8 mouse cellular contexts compared by ENCODE assay signal in the genomic region with DNA sequence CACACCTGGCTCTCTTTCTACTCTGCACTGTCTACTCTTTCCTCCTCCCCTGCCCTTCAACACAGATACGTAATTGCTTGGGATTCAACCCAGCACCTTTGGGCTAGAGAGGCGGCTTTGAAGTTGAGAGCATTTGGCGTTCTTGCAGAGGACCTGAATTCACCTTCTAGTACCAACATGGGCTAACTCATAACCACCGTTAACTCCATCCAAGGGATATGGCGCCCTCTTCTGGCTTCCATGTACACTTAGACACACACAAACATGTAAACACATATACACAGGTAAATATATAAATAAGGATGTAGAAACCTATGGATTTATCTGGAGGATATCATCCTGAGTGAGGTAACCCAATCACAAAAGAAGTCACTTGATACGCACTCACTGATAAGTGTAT. TPM values are rescaled to one million over a fixed set of nuclear protein-coding genes. Genes with fewer than 3 reads are reported as not detected.
DNase-seq lines count a peak whose midpoint lies in the region; ATAC-seq lines count a peak whose summit lies in the region.

No protein-coding gene starts in this region.

- H3K4me1 ChIP-seq in forebrain, embryonic 11.5 days (replicated peaks; ENCODE audit: control insufficient read depth, insufficient read depth, low read length), result no peaks in the 10 kb centered on the region

- intact Hi-C loops in heart, postnatal 25 days (cut with DNase I), result loop anchor here (10.0 kb wide), 1 partner anchor 70 kb away; no protein-coding TSS in a partner anchor
- intact Hi-C loops in left cerebral cortex, postnatal 4 days (cut with DNase I), result loop anchor here (10.0 kb wide), 1 partner anchor 120 kb away; a partner anchor contains a TSS

- no peak overlapping the region for H3K4me3 ChIP-seq in forebrain, embryonic 11.5 days (ENCODE audit: low read depth, low read length)

- no peaks in the 10 kb centered on the region for H3K27me3 ChIP-seq in forebrain, embryonic 11.5 days (ENCODE audit: control insufficient read depth, insufficient read depth, low read length)

- 57% methylated on average over 6 of the region's 6 CpGs for WGBS in forebrain, embryonic 11.5 days

- H3K36me3 ChIP-seq in forebrain, embryonic 11.5 days (ENCODE audit: control insufficient read depth, insufficient read depth, low read length), result no peaks in the 10 kb centered on the region

- H3K9ac ChIP-seq in forebrain, embryonic 11.5 days (ENCODE audit: low read length), result no peak overlapping the region

- ATAC-seq in forebrain, embryonic 11.5 days (replicated peaks; ENCODE audit: low FRiP score), result no peak

- no peak overlapping the region for H3K27ac ChIP-seq in forebrain, embryonic 11.5 days (ENCODE audit: low read depth, low read length)

- no peak overlapping the region for H3K4me2 ChIP-seq in forebrain, embryonic 11.5 days (ENCODE audit: low read depth, low read length, severe bottlenecking)

- H3K9me3 ChIP-seq in forebrain, embryonic 11.5 days (ENCODE audit: control insufficient read depth, low read length), result no peaks in the 10 kb centered on the region

- DNase-seq in heart, adult 8-10 months (ENCODE audit: low spot score), result peak; percentile 65
- DNase-seq in heart, postnatal 25 days (ENCODE audit: low spot score), result no peak
- DNase-seq in A20 (ENCODE audit: low read depth, low spot score), result peak; percentile 63
- peak; percentile 63 for DNase-seq in adrenal gland, adult 8-10 months
- DNase-seq in embryo, embryonic 9.5 days (ENCODE audit: extremely low spot score), result peak; percentile 39
- peak; percentile 41 for DNase-seq in left cerebral cortex, postnatal 4 days
- DNase-seq in spleen, postnatal 4 days (ENCODE audit: low spot score in 2 of 2), result peak; percentile 50 to 75
- DNase-seq in forebrain, embryonic 11.5 days (ENCODE audit: low spot score), result no peak

RNA-seq across cellular contexts. Expression of a gene that starts 25.2 kb away (rescaled TPM):
- total RNA-seq in heart, adult 8-10 months (2022), result 100 to 1,000 TPM; 111 to 155 (median 132) TPM
- total RNA-seq in heart, postnatal 25 days (2021), result 100 to 1,000 TPM; 117 to 120 TPM
- 100 to 1,000 TPM; 294 to 506 (median 406) TPM for total RNA-seq in adrenal gland, adult 8-10 months (2022)
- 10 to 100 TPM; 32.0 to 46.7 TPM for total RNA-seq in left cerebral cortex, postnatal 4 days (2021)
- 60.5 and 66.9 TPM in 2 replicates for polyA plus RNA-seq in forebrain, embryonic 11.5 days (2014; fragmentation: Nextera tagmentation; extraction: Ambion mirVana)

RNA-seq across cellular contexts. Expression of a gene that starts 53.3 kb away (rescaled TPM):
- 10 to 100 TPM; 31.8 to 40.0 (median 36.5) TPM for total RNA-seq in heart, adult 8-10 months (2022)
- total RNA-seq in heart, postnatal 25 days (2021), result 10 to 100 TPM; 33.7 to 34.7 TPM
- total RNA-seq in adrenal gland, adult 8-10 months (2022), result 10 to 100 TPM; 47.1 to 67.8 (median 57.7) TPM
- 10 to 100 TPM; 10.1 to 11.9 TPM for total RNA-seq in left cerebral cortex, postnatal 4 days (2021)
- polyA plus RNA-seq in forebrain, embryonic 11.5 days (2014; fragmentation: Nextera tagmentation; extraction: Ambion mirVana), result 5.8 and 8.2 TPM in 2 replicates

Comparison
In these comparisons a context has a peak if more than half of its experiments do, and no peak if none do; other contexts are left out.
1. DNase-seq: peak in heart, adult 8-10 months (single experiment), A20 (single experiment), adrenal gland, adult 8-10 months (single experiment), embryo, embryonic 9.5 days (single experiment), left cerebral cortex, postnatal 4 days (single experiment) and spleen, postnatal 4 days (2 of 2); none in heart, postnatal 25 days (single experiment) and forebrain, embryonic 11.5 days (single experiment).